Mouse (Mus musculus): ENCODE results near the gene Abcg5. TPM values are rescaled to one million over a fixed set of nuclear protein-coding genes. Genes with fewer than 3 reads are reported as not detected.

Gene Abcg5
- polyA plus RNA-seq (2012): not detected in 2 replicates

GRCm38 (mm10) chr17:84682734-84683717 is at the start of gene Abcg5:
TSS of gene Abcg5 (minus strand) at chr17:84683011.

GRCm38 (mm10) chr17:84675951-84676366 is 6.9 kb downstream of the Abcg5 start, which contains the start of gene Abcg8:
TSS of gene Abcg8 (plus strand) at chr17:84676302.

GRCm38 (mm10) chr17:84626276-84626856 is 56.4 kb downstream of the Abcg5 start, which contains the start of gene Dync2li1:
TSS of gene Dync2li1 (plus strand) at chr17:84626496.

Other genes with a start within 250 kb of the Abcg5 start
- 2.2 and 2.9 TPM in 2 replicates for gene Thada, start 216.8 kb downstream of the Abcg5 start, polyA plus RNA-seq (2012)
- gene Plekhh2, start 171.1 kb downstream of the Abcg5 start, polyA plus RNA-seq (2012): 0.02 and 0.07 TPM in 2 replicates
- 3.3 and 3.5 TPM in 2 replicates for gene Dync2li1, start 56.5 kb downstream of the Abcg5 start, polyA plus RNA-seq (2012)
- gene Abcg8, start 6.7 kb downstream of the Abcg5 start, polyA plus RNA-seq (2012): not detected in 2 replicates
- gene Lrpprc, start 107.8 kb upstream of the Abcg5 start, polyA plus RNA-seq (2012): 6.9 and 7.4 TPM in 2 replicates

Measured in megakaryocyte-erythroid progenitor cell, adult 5 weeks (primary cell).